Mouse (Mus musculus) testis, postnatal 14 days (tissue): Measurements from ENCODE around the gene Pcmt1.

Experiments
- DNase-seq: peaks from one replicate; pipeline ENCODE4 v3.0.0; 2021; ENCODE audit warnings: low spot score

Gene Pcmt1

DNA sequence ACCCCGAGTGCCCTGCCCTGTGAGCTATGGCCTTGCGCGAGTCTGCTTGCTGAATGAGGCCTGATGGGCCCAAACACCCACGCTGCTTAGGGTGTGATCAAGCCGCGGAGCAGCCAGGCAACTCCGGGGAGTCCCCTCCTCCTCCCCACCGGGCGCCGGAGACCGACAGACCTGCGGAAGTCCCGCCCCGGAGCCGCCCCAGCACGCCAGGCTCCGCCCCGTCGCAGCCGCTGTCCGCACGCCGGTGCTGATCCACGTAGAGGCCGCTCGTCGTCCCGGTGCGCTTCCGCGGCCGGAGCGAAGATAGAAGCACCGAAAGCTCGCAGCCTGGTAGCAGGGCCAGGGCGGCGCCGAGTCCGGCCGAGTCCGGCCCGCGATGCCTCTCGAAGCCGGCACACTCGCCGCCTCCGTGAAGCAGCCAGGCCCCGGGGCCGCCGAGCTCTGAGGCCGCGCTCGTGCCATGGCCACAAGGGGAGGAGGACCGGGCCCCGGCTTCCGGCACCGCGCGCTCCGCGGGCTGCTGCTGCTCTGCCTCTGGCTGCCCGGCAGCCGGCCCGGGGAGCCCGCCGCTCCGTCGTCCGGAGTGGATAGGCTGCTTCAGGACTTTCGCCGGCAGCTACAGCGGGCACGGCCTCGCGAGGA is 91.2 kb downstream of the Pcmt1 start, which contains the start of gene Lrp11:
Lrp11 (plus strand) TSS at position 209 of the 642 bp plus-strand sequence.
- peak; percentile 86 for DNase-seq

DNA sequence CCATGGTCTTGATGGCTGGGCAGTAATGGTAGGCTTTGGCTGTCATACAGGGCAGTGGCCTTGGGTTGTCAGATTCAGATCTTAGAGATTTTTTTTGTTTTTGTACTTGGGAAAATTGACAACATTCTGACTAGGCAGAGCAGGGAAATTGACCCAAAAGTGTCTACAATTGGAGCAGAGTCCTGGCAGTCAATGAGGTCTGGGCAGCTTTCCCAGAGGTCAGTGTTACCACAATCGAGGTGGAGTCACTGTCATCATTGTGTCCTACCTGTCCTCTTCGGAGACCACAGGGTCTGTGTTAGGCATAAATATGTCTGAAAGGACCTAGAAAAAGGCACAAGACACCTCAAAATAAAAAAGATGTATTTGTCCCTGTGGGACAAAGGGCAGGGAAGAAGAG is 94.2 kb downstream of the Pcmt1 start:
- no peak for DNase-seq

DNA sequence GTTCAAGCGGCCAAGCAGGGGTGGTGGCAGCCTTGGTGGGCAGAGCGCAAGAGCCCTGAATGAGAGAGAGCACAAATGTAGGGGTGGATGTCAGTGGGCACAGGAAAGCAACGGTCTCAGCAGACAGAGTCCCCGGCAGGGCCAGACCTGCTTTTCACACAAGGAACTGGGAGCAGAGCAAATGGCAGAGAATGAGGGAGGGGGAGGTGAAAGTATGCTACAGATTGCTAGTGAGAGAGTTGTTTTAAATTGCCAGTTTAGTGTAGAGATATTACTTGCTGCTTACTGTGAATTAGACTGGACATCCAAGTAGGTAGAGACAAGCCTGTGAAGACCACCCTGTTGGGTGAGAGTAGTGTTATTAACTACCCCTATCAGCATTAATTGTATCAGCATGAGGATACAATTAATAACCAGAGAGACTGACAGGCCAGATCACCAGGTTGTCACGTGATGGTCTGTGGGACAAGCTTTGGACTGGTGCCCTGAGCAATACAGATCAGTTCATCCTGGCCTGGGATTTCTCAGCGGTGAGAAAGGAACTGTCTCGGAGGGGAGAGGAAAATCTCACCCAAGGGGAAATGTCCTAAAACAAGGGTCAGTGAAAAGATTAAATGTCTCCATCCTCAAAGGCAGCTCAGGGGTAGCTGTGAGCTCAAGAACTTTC is 97.9 kb downstream of the Pcmt1 start:
- DNase-seq = no peak

DNA sequence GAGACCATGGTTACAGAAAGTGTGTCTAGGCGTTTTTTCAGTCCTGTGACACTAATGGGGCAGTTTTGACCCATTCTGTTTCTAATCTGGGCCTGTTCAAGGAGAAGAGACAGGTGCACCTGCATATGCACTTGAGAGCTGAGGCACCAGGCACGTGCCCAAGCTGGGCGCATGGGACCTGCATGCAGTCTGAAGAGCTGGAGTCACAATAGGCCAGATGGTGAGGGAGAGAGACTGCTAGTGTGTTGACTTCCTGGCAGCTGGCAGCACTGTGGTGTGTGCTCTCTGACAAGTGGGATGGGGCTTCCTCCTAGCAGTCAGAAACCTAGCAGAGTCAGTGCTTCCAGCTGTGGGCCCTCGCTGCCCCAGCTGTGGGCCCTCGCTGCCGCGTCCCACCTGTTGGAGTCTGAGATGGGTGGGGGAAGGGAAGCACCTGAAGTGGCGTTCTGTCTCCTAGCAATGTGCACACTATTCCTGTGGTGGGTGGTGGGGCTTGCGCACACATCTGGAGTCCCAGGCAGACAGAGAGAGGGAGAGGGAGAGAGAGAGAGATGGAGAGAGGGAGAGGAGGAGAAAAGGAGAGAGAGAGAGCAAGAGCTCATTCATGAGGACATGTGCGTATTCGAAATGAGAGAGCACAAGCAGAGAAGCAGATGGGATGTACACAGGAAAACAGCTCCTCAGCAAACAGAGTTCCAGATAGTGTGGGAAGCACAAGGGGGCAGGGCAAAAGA is 98.6 kb downstream of the Pcmt1 start:
- no peak for DNase-seq

DNA sequence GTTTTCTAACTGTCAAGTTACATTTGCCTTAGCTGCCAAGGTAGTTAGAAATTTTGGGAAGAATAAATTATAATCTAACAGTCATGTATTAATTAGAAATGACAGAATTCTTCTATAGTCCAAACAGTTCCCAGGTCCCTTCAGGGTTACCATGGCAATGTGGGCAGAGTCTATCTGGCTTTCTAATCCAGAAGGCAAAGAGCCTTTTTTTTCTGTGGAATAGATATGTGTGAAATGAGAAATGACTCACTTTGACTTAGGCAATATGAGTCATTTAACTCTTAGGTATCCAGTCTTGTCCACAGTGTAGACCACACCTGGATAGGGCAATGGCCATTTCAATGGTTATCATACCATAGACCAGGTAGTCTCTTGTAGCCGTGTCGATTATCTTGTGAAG is 99.5 kb downstream of the Pcmt1 start:
- no peak for DNase-seq
